Mouse (Mus musculus): Measurements from ENCODE around the gene Phf20.

DNA sequence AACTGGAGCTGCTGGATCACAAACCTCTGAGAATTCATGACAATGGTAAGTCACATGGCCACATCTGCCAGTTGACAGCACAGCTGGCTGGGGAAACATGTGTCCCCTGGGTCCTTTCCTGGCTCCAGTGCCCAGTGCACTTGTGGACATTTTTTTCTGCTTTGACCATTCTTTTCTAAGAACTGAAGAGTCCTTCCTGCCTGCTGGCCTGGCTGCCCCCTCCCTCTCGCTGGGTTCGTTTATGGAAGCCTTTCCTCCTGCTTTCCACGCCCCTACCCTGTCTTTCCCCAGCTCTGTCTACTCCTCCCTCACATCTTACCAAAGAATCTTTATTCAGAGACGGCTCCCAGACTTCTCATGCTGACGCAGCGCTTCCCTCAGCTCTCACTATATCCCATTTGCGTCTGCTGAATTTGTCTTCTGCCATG lies 157.0 kb downstream of the Phf20 start:
- TF ChIP-seq POLR2A (IDR thresholded peaks at IDR 0.05; ENCODE audit: borderline replicate concordance, control insufficient read depth, low read depth, low read length) (no peak), CTCF (IDR thresholded peaks at IDR 0.05; ENCODE audit: control insufficient read depth, insufficient read depth, low read length) (no peak)

Measured in bone marrow, adult 2 months (tissue).